Mouse (Mus musculus) embryonic facial prominence, embryonic 12.5 days (tissue): ENCODE results near the gene Myh7. TPM values are rescaled to one million over a fixed set of nuclear protein-coding genes. Genes with fewer than 3 reads are reported as not detected.
"Not testable (repeated sequence)": the region's sequence is repeated elsewhere in the genome, so short reads cannot be mapped to it uniquely, and the experiment has no call there.

Experiments
- ATAC-seq: fragments of 200-750 bp; cut with Nextera tagmentation; 2 replicates; pipeline ENCODE4 v1.8.0; 2017; ENCODE audit not compliant: insufficient number of reproducible peaks, insufficient read depth, low FRiP score, low TSS enrichment
- H3K27ac ChIP-seq: fragments of 300-500 bp; sonication (generic); 2 replicates; pipeline ENCODE4 v1.5.1; 2016; ENCODE audit warnings: mild to moderate bottlenecking
- H3K27me3 ChIP-seq: fragments of 300-500 bp; sonication (generic); 2 replicates; pipeline ENCODE4 v1.6.1; 2016; ENCODE audit warnings: mild to moderate bottlenecking, moderate library complexity
- H3K36me3 ChIP-seq: fragments of 300-500 bp; sonication (generic); 2 replicates; pipeline ENCODE4 v1.6.1; 2016; ENCODE audit warnings: mild to moderate bottlenecking
- H3K4me1 ChIP-seq: fragments of 300-500 bp; sonication (generic); 2 replicates; pipeline ENCODE4 v1.6.1; 2016
- H3K4me2 ChIP-seq: fragments of 300-500 bp; sonication (generic); replicated peaks from 2 replicates; pipeline ENCODE4 v1.6.1; 2016; ENCODE audit warnings: mild to moderate bottlenecking, moderate library complexity
- H3K4me3 ChIP-seq: fragments of 300-500 bp; sonication (generic); 2 replicates; pipeline ENCODE4 v1.5.1; 2016; ENCODE audit warnings: mild to moderate bottlenecking
- H3K9ac ChIP-seq: fragments of 300-500 bp; sonication (generic); 2 replicates; pipeline ENCODE4 v1.6.1; 2016; ENCODE audit warnings: mild to moderate bottlenecking, moderate library complexity
- H3K9me3 ChIP-seq: fragments of 300-500 bp; sonication (generic); 2 replicates; pipeline ENCODE4 v1.6.1; 2016; ENCODE audit warnings: mild to moderate bottlenecking, moderate library complexity
- WGBS: fragments of 180-500 bp; shearing (Covaris S2); methylation state at CpG from one replicate; pipeline ENCODE4 v1.1.7; 2016; 5-methylcytosine and 5-hydroxymethylcytosine counted together
- polyA plus RNA-seq: library from polyadenylated mRNA; unstranded; fragments of >200 nt; fragmentation: Nextera tagmentation; extraction: Ambion mirVana; gene quantifications from 2 replicates; pipeline ENCODE4 v1.2.1, GENCODE M21; 2016

The Myh7 gene
- 7.6 and 8.3 TPM in 2 replicates for polyA plus RNA-seq

DNA sequence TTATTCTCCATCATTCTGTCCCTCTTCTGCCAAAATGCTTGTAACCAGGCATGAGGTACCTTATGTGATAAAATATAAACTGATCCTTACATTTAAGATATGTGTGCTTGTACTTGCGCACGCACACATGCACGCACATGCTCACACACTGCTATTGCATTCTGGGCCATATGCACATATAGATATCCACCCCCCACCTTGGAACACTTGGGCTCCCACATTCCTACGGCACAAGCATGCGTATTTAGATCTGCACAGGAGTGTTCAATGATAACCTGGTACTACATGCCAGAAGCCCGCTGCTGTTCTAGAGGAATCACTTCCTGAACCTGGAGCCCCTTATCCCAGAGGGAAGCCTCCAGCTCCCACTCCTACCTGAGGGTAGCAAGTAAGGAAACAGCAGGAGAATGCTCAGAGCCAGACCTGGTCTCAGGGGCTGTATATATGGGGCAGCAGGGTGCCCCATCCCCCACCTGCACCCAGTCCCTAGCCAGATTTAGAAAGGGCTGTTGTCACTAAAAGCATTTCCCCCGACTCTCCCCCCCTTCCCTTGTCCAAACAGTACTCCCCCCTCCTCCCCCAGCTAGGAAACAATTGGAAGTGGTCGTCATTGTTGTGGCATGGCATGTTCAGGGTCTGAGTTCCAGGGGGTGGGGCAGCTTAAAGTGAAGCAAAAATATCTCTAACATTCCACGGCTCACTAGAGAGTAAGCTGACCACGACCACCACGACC, at the start of gene Myh7:
Gene Myh7, minus strand, starts transcription at position 491 of the 733 bp plus-strand sequence.
- no peak within 1 kb of the TSS for H3K4me2 ChIP-seq
- H3K9ac ChIP-seq: 0 out of 2 replicates have a peak within 1 kb of the TSS, but pooled peaks have one; percentile 7
- no peak within 1 kb of the TSS for H3K4me3 ChIP-seq
- H3K27me3 ChIP-seq: no peaks in the 10 kb centered on the region
- H3K36me3 ChIP-seq: no peaks in the 10 kb centered on the region
- no peaks in the 10 kb centered on the region for H3K9me3 ChIP-seq
- peak within 1 kb of the TSS; percentile 75 for H3K27ac ChIP-seq
- no peak for ATAC-seq
- WGBS: 55% methylated on average over 11 of the region's 11 CpGs
- H3K4me1 ChIP-seq: peaks cover 28% of the 10 kb centered on the region

DNA sequence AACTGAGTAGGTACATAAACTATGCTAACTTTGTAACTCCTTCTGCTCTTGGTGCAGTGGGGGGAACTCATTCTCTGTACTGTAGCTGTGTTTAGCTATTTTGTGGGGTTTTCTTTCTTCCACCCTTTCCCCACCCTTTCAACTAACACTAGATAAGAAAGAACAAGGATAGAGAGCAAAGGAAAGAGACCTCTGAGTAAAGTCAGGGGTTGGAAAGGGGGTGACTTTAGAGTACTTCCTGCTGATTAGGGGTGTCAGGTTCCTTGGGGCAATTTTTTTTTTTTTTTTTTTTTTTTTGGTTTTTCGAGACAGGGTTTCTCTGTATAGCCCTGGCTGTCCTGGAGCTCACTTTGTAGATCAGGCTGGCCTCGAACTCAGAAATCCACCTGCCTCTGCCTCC, 49.3 kb upstream of the Myh7 start:
- not testable (repeated sequence) for H3K36me3 ChIP-seq, H3K4me2 ChIP-seq, H3K4me3 ChIP-seq, H3K9me3 ChIP-seq, H3K9ac ChIP-seq, H3K27ac ChIP-seq, H3K4me1 ChIP-seq, ATAC-seq, H3K27me3 ChIP-seq
- 100% methylated on average over 1 of the region's 2 CpGs for WGBS

GRCm38 (mm10) chr14:55032695-55033225, 38.3 kb upstream of the Myh7 start:
- Histone ChIP-seq H3K4me1 (peaks cover 14% of the 10 kb centered on the region), H3K27me3 (no peaks in the 10 kb centered on the region), H3K4me3 (no peak overlapping the region), H3K27ac (no peak overlapping the region), H3K36me3 (no peaks in the 10 kb centered on the region), H3K4me2 (no peak overlapping the region), H3K9me3 (no peaks in the 10 kb centered on the region), H3K9ac (no peak overlapping the region)
- WGBS: 37% methylated on average over 19 of the region's 19 CpGs
- ATAC-seq: no peak

GRCm38 (mm10) chr14:55029034-55029698, 34.7 kb upstream of the Myh7 start:
- peak overlapping the region; percentile 36; the same call in 1 of the 2 replicates for H3K4me2 ChIP-seq
- ATAC-seq: no peak
- no peaks in the 10 kb centered on the region for H3K9me3 ChIP-seq
- H3K4me3 ChIP-seq: no peak overlapping the region
- no peaks in the 10 kb centered on the region for H3K27me3 ChIP-seq
- H3K36me3 ChIP-seq: peaks cover 17% of the 10 kb centered on the region
- H3K27ac ChIP-seq: peak overlapping the region; percentile 79
- H3K4me1 ChIP-seq: peaks cover 20% of the 10 kb centered on the region
- H3K9ac ChIP-seq: no peak overlapping the region
- WGBS: 7% methylated on average over 11 of the region's 11 CpGs

GRCm38 (mm10) chr14:55028333-55028835, 34.0 kb upstream of the Myh7 start:
- H3K9ac ChIP-seq: no peak overlapping the region
- peak overlapping the region; percentile 36 for H3K4me2 ChIP-seq
- ATAC-seq: 0 out of 2 replicates have a peak, but pooled peaks have one; percentile 57

DNA sequence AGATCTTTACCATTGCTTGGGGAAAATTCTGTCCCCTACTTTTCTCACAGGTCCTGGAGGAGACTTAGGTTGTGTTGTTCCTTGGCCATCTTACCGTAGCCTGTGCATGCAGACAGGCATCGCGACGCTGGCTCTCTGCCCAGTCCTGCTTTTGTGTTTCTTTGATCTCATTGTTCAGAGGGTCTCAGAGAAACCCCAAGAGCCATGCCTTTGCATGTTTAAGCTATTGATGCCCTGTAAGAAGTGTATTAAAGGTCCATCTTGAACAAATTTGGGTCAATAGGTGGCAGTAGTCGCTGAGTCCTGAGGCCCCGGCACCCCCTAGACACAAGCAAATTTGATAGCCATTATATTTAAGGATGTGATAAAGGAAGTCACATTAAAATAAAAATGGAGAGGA, 33.2 kb upstream of the Myh7 start:
- Histone ChIP-seq H3K36me3 (peaks cover 29% of the 10 kb centered on the region), H3K4me3 (no peak overlapping the region), H3K27ac (peak overlapping the region; percentile 50; the same call in 1 of the 2 replicates), H3K4me2 (0 out of 2 replicates have a peak overlapping the region, but pooled peaks have one; percentile 36), H3K9ac (no peak overlapping the region), H3K4me1 (peaks cover 20% of the 10 kb centered on the region), H3K27me3 (no peaks in the 10 kb centered on the region), H3K9me3 (no peaks in the 10 kb centered on the region)
- WGBS: 18% methylated on average over 6 of the region's 6 CpGs
- no peak for ATAC-seq

More at GRCm38 (mm10) chr14:55028333-55028835, 34.0 kb upstream of the Myh7 start:
- peak overlapping the region; percentile 79 for H3K27ac ChIP-seq
- H3K4me1 ChIP-seq: peaks cover 20% of the 10 kb centered on the region
- no peaks in the 10 kb centered on the region for H3K9me3 ChIP-seq
- 9% methylated on average over 4 of the region's 5 CpGs for WGBS
- H3K36me3 ChIP-seq: peaks cover 22% of the 10 kb centered on the region
- no peak overlapping the region for H3K4me3 ChIP-seq
- no peaks in the 10 kb centered on the region for H3K27me3 ChIP-seq

DNA sequence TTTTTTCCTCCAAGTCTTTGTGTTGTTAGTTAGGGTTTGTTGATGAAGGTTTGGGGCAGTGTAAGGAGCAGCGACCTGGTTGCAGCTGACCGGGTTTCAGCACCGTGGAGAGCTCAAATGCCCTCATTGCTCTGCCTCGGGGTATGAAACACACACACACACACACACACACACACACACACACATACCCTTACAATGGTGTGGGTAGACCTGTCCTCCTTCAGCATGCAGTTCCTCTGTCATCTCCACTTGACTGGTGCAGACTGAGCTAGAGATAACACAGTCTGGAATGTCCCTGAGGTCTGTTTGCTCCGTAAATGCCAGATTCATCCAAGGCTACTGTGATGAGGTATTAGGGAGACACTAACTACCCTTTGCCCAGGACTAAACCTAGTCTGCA, 32.8 kb upstream of the Myh7 start:
- Histone ChIP-seq H3K9me3 (no peaks in the 10 kb centered on the region), H3K4me2 (no peak overlapping the region), H3K36me3 (peaks cover 33% of the 10 kb centered on the region), H3K27me3 (no peaks in the 10 kb centered on the region), H3K9ac (no peak overlapping the region), H3K4me3 (no peak overlapping the region), H3K27ac (peak overlapping the region; percentile 50; the same call in 1 of the 2 replicates), H3K4me1 (peaks cover 20% of the 10 kb centered on the region)
- ATAC-seq: no peak
- WGBS: 14% methylated on average over 5 of the region's 5 CpGs

DNA sequence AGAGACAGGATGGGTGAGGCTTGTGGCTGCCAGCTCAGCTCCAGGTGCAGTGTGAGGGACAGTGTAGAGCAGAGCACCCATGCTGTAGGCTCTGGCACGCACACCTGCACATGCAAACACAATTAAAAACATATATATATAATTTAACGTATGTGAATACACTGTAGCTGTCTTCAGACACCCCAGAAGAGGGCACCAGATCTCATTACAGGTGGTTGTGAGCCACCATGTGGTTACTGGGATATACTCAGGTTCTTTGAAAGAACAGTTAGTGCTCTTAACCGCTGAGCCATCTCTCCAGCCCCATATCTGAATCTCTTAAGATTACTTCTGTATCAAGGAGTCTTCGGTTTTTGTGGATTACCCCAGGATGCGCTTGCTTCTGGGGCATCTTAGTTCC, 31.1 kb upstream of the Myh7 start:
- Histone ChIP-seq H3K27ac (no peak overlapping the region), H3K4me1 (peaks cover 20% of the 10 kb centered on the region), H3K9ac (no peak overlapping the region), H3K4me2 (no peak overlapping the region), H3K9me3 (no peaks in the 10 kb centered on the region), H3K36me3 (peaks cover 49% of the 10 kb centered on the region), H3K27me3 (no peaks in the 10 kb centered on the region), H3K4me3 (no peak overlapping the region)
- 82% methylated on average over 5 of the region's 5 CpGs for WGBS
- ATAC-seq: no peak

- ATAC-seq: no peak
- Histone ChIP-seq H3K4me3 (no peak overlapping the region), H3K9me3 (no peaks in the 10 kb centered on the region), H3K36me3 (peaks cover 54% of the 10 kb centered on the region), H3K9ac (no peak overlapping the region), H3K4me1 (peaks cover 20% of the 10 kb centered on the region), H3K27me3 (no peaks in the 10 kb centered on the region), H3K27ac (no peak overlapping the region), H3K4me2 (no peak overlapping the region)
- 60% methylated on average over 7 of the region's 7 CpGs for WGBS
Measured at GRCm38 (mm10) chr14:55024236-55024635, 29.8 kb upstream of the Myh7 start.

DNA sequence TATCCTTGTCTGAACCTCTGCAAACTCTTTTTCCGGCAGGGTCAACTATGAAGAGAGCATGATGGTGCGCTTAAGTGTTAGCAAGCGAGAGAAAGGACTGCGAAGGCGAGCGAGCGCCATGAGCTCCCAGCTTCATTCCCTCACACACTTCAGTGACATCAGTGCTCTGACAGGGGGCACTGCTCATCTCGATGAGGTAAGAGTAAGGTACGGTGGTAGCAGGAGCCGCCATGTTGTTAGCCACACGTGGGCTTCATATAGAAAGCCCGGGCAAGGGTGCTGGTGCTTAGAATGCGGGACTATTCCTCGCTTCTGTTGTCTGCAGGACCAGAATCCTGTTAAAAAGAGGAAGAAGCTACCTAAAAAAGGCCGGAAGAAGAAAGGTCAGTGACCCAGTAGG, 28.6 kb upstream of the Myh7 start:
- no peak overlapping the region for H3K9ac ChIP-seq
- no peak overlapping the region for H3K4me2 ChIP-seq
- ATAC-seq: no peak
- no peak overlapping the region for H3K27ac ChIP-seq
- H3K36me3 ChIP-seq: peaks cover 59% of the 10 kb centered on the region
- WGBS: 91% methylated on average over 15 of the region's 15 CpGs
- H3K27me3 ChIP-seq: no peaks in the 10 kb centered on the region
- H3K4me3 ChIP-seq: no peak overlapping the region
- no peaks in the 10 kb centered on the region for H3K9me3 ChIP-seq
- peaks cover 9% of the 10 kb centered on the region for H3K4me1 ChIP-seq

DNA sequence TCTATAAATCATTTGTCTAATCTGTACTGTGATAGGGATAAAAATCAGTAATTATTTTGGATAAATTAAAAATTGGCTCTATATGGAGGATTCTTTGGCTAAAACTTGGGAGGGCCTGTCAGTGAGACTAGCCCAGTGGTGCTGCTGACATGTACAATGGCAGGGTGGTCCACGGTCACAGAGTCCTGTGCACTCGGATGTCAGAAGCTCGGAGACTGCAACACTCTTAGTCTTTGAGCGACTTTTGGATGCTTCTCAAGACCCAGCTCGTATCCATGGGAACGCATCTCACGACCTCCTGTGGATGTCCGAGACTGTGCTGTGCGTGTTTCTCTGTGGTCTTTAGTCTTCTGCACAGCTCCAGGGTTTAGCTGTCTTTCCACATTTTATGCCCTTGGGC, 26.0 kb upstream of the Myh7 start:
- Histone ChIP-seq H3K27me3 (no peaks in the 10 kb centered on the region), H3K4me3 (no peak overlapping the region), H3K9ac (no peak overlapping the region), H3K4me2 (no peak overlapping the region), H3K27ac (no peak overlapping the region), H3K4me1 (no peaks in the 10 kb centered on the region), H3K9me3 (no peaks in the 10 kb centered on the region), H3K36me3 (peaks cover 63% of the 10 kb centered on the region)
- 92% methylated on average over 9 of the region's 9 CpGs for WGBS
- no peak for ATAC-seq
